12 mouse cellular contexts compared by ENCODE assay signal in genomic region chr5:142529915-142530314, GRCm38 (mm10). TPM values are rescaled to one million over a fixed set of nuclear protein-coding genes. Genes with fewer than 3 reads are reported as not detected.
DNase-seq lines count a peak whose midpoint lies in the region; ATAC-seq lines count a peak whose summit lies in the region.
"Had no signal": no experiment of that assay in that cellular context is flagged by ENCODE, and none has a peak within 500 bp of the region (broad histone marks: within the 10 kb centered on the region; RNA-seq: fewer than 3 reads in every experiment).

Gene Papolb (minus strand): TSS chr5:142530076.

- no peaks in the 10 kb centered on the region for H3K36me3 ChIP-seq in heart, embryonic 11.5 days (ENCODE audit: control insufficient read depth, insufficient read depth, low read length)
- H3K36me3 ChIP-seq in lung, embryonic 16.5 days (ENCODE audit: control insufficient read depth, insufficient read depth, low read length): no peaks in the 10 kb centered on the region
- H3K36me3 ChIP-seq in forebrain, embryonic 16.5 days (ENCODE audit: control insufficient read depth, insufficient read depth): no peaks in the 10 kb centered on the region
- no peaks in the 10 kb centered on the region; the same call in 1 of the 2 replicates for H3K36me3 ChIP-seq in midbrain, embryonic 15.5 days (replicated peaks)

- ATAC-seq in heart, embryonic 11.5 days (replicated peaks; ENCODE audit: insufficient number of reproducible peaks, low FRiP score, low TSS enrichment): no peak
- no peak for ATAC-seq in lung, embryonic 16.5 days (ENCODE audit: low read depth)
- no peak for ATAC-seq in forebrain, embryonic 16.5 days
- ATAC-seq in midbrain, embryonic 15.5 days (replicated peaks): no peak
- ATAC-seq: inflammation-experienced regulatory T-cells, adult 6 months had no signal

- no peaks in the 10 kb centered on the region for H3K9me3 ChIP-seq in heart, embryonic 11.5 days (replicated peaks; ENCODE audit: control insufficient read depth, low read length)
- H3K9me3 ChIP-seq in lung, embryonic 16.5 days (ENCODE audit: control insufficient read depth, low read length): no peaks in the 10 kb centered on the region; the same call in 1 of the 2 replicates
- H3K9me3 ChIP-seq in forebrain, embryonic 16.5 days (ENCODE audit: control insufficient read depth, low read length): no peaks in the 10 kb centered on the region
- H3K9me3 ChIP-seq in midbrain, embryonic 15.5 days: no peaks in the 10 kb centered on the region

- no peak for DNase-seq in heart, adult 11 months
- DNase-seq in lung, postnatal 36 days: no peak
- no peak for DNase-seq in thymus, postnatal 25 days
- no peak for DNase-seq in frontal cortex, adult 2 months (ENCODE audit: extremely low spot score in 1 of 2, low spot score in 1 of 2)
- DNase-seq: cerebellum, adult 8-10 months; layer of hippocampus, postnatal 36 days; thymus, adult 18-20 months had no signal

- H3K27me3 ChIP-seq in heart, embryonic 11.5 days (ENCODE audit: control insufficient read depth, insufficient read depth, low read length): no peaks in the 10 kb centered on the region; the same call in 1 of the 2 replicates
- peaks cover 15% of the 10 kb centered on the region for H3K27me3 ChIP-seq in lung, embryonic 16.5 days (ENCODE audit: control insufficient read depth, insufficient read depth, low read depth, low read length)
- peaks cover 11% of the 10 kb centered on the region for H3K27me3 ChIP-seq in forebrain, embryonic 16.5 days (replicated peaks; ENCODE audit: control insufficient read depth, insufficient read depth, low read length)
- H3K27me3 ChIP-seq in midbrain, embryonic 15.5 days (replicated peaks): peaks cover 13% of the 10 kb centered on the region; the same call in 1 of the 2 replicates

- peaks cover 12% of the 10 kb centered on the region for H3K4me1 ChIP-seq in heart, embryonic 11.5 days (ENCODE audit: control insufficient read depth, insufficient read depth, low read length)
- peaks cover 7% of the 10 kb centered on the region; the same call in 1 of the 2 replicates for H3K4me1 ChIP-seq in lung, embryonic 16.5 days (replicated peaks; ENCODE audit: control insufficient read depth, insufficient read depth, low read length)
- H3K4me1 ChIP-seq in forebrain, embryonic 16.5 days (replicated peaks; ENCODE audit: control insufficient read depth, insufficient read depth, low read length): no peaks in the 10 kb centered on the region
- H3K4me1 ChIP-seq in midbrain, embryonic 15.5 days: no peaks in the 10 kb centered on the region

- H3K27ac ChIP-seq in heart, embryonic 11.5 days (ENCODE audit: low read depth, low read length): no peak within 1 kb of the TSS
- no peak within 1 kb of the TSS for H3K27ac ChIP-seq in lung, embryonic 16.5 days (ENCODE audit: low read length)
- H3K27ac ChIP-seq in forebrain, embryonic 16.5 days (ENCODE audit: low read length): no peak within 1 kb of the TSS
- no peak within 1 kb of the TSS for H3K27ac ChIP-seq in midbrain, embryonic 15.5 days

- 0 out of 2 replicates have a peak within 1 kb of the TSS, but pooled peaks have one; percentile 17 for H3K4me3 ChIP-seq in heart, embryonic 11.5 days (ENCODE audit: low read depth, low read length)
- peak within 1 kb of the TSS; percentile 30 for H3K4me3 ChIP-seq in lung, embryonic 16.5 days (ENCODE audit: low read length)
- no peak within 1 kb of the TSS for H3K4me3 ChIP-seq in forebrain, embryonic 16.5 days (replicated peaks; ENCODE audit: low read length)
- no peak within 1 kb of the TSS for H3K4me3 ChIP-seq in midbrain, embryonic 15.5 days

- H3K9ac ChIP-seq in heart, embryonic 11.5 days (ENCODE audit: low read depth, low read length): no peak within 1 kb of the TSS; the same call in 1 of the 2 replicates
- H3K9ac ChIP-seq in lung, embryonic 16.5 days (ENCODE audit: low read length): no peak within 1 kb of the TSS
- H3K9ac ChIP-seq in forebrain, embryonic 16.5 days (replicated peaks; ENCODE audit: low read depth, low read length): no peak within 1 kb of the TSS
- no peak within 1 kb of the TSS for H3K9ac ChIP-seq in midbrain, embryonic 15.5 days

- WGBS in heart, embryonic 11.5 days (ENCODE audit: insufficient replicate concordance): 34% methylated on average over 41 of the region's 41 CpGs
- WGBS in lung, embryonic 16.5 days: 31% methylated on average over 41 of the region's 41 CpGs
- WGBS in forebrain, embryonic 16.5 days: 41% methylated on average over 31 of the region's 41 CpGs
- 41% methylated on average over 41 of the region's 41 CpGs for WGBS in midbrain, embryonic 15.5 days

- peak within 1 kb of the TSS; percentile 51 for H3K4me2 ChIP-seq in heart, embryonic 11.5 days
- peak within 1 kb of the TSS; percentile 50 for H3K4me2 ChIP-seq in lung, embryonic 16.5 days (ENCODE audit: low read depth, low read length)
- H3K4me2 ChIP-seq in forebrain, embryonic 16.5 days (ENCODE audit: low read length): peak within 1 kb of the TSS; percentile 21
- peak within 1 kb of the TSS; percentile 13; the same call in 1 of the 2 replicates for H3K4me2 ChIP-seq in midbrain, embryonic 15.5 days

RNA-seq across cellular contexts. Expression of gene Papolb, which starts in this region (rescaled TPM):
- 0.37 and 0.39 TPM in 2 replicates for polyA plus RNA-seq in heart, embryonic 11.5 days (2014; fragmentation: Nextera tagmentation; extraction: Ambion mirVana)
- 0.05 and 0.18 TPM in 2 replicates for polyA plus RNA-seq in lung, embryonic 16.5 days (2015; fragmentation: Nextera tagmentation; extraction: Ambion mirVana)
- polyA plus RNA-seq in forebrain, embryonic 16.5 days (2015; fragmentation: Nextera tagmentation; extraction: Ambion mirVana): 0.20 and 0.27 TPM in 2 replicates
- polyA plus RNA-seq in midbrain, embryonic 15.5 days (2015; fragmentation: Nextera tagmentation; extraction: Ambion mirVana): 0.26 and 0.29 TPM in 2 replicates
- polyA plus RNA-seq in frontal cortex, adult 2 months (2012; rRNA removed): 0.36 and 0.42 TPM in 2 replicates
- polyA plus RNA-seq: inflammation-experienced regulatory T-cells, adult 6 months had no signal

Comparison
In these comparisons a context has a peak if more than half of its experiments do, and no peak if none do; other contexts are left out.
1. H3K4me3 ChIP-seq: peak in heart, embryonic 11.5 days (single experiment) and lung, embryonic 16.5 days (single experiment); none in forebrain, embryonic 16.5 days (single experiment) and midbrain, embryonic 15.5 days (single experiment).
2. Peak in every context shown above with its lines, with median percentiles within 50 percentile points of each other: H3K4me2 ChIP-seq.